Mouse (Mus musculus) stomach, embryonic 16.5 days (tissue): ENCODE data around the gene 4933428G20Rik. TPM values are rescaled to one million over a fixed set of nuclear protein-coding genes. Genes with fewer than 3 reads are reported as not detected.
A peak's percentile ranks its signal among the peaks of the same experiment; 100 is the strongest.

ENCODE experiments used
- ATAC-seq: fragments of 200-750 bp; cut with Nextera tagmentation; 2 replicates; pipeline ENCODE4 v1.8.0; 2017; ENCODE audit warnings: moderate number of reproducible peaks, moderate TSS enrichment; ENCODE audit not compliant: insufficient read depth, low FRiP score
- H3K27ac ChIP-seq: fragments of 300-500 bp; sonication (generic); 2 replicates; pipeline ENCODE4 v1.5.1; 2014; ENCODE audit warnings: low read length
- H3K27me3 ChIP-seq: fragments of 300-500 bp; sonication (generic); 2 replicates; pipeline ENCODE4 v1.6.1; 2014; ENCODE audit warnings: low read length, control low read depth, mixed read lengths; ENCODE audit not compliant: control insufficient read depth, insufficient read depth
- H3K36me3 ChIP-seq: fragments of 300-500 bp; sonication (generic); 2 replicates; pipeline ENCODE4 v1.6.1; 2014; ENCODE audit warnings: low read length; ENCODE audit not compliant: control insufficient read depth, insufficient read depth
- H3K4me1 ChIP-seq: fragments of 300-500 bp; sonication (generic); 2 replicates; pipeline ENCODE4 v1.6.1; 2014; ENCODE audit warnings: low read length, control low read depth, mixed read lengths; ENCODE audit not compliant: control insufficient read depth, insufficient read depth
- H3K4me2 ChIP-seq: fragments of 300-500 bp; sonication (generic); 2 replicates; pipeline ENCODE4 v1.6.1; 2014; ENCODE audit warnings: low read depth, low read length, mixed read lengths
- H3K4me3 ChIP-seq: fragments of 300-500 bp; sonication (generic); replicated peaks from 2 replicates; pipeline ENCODE4 v1.5.1; 2014; ENCODE audit warnings: mild to moderate bottlenecking, low read length
- H3K9ac ChIP-seq: fragments of 300-500 bp; sonication (generic); 2 replicates; pipeline ENCODE4 v1.6.1; 2014; ENCODE audit warnings: low read length
- H3K9me3 ChIP-seq: fragments of 300-500 bp; sonication (generic); replicated peaks from 2 replicates; pipeline ENCODE4 v1.6.1; 2016; ENCODE audit warnings: low read length, control low read depth; ENCODE audit not compliant: control insufficient read depth
- WGBS: fragments of 180-500 bp; shearing (Covaris S2); extraction: QIAGEN DNeasy Blood & Tissue Kit; methylation state at CpG from one replicate; pipeline ENCODE4 v1.1.7; 2014; 5-methylcytosine and 5-hydroxymethylcytosine counted together
- polyA plus RNA-seq: library from polyadenylated mRNA; unstranded; fragments of >200 nt; fragmentation: Nextera tagmentation; extraction: Ambion mirVana; gene quantifications from 2 replicates; pipeline ENCODE4 v1.2.1, GENCODE M21; 2015

Gene 4933428G20Rik
- polyA plus RNA-seq, 1 experiment from 2014 or later = 0.80 TPM

- Histone ChIP-seq H3K27ac (no peak overlapping the region), H3K9me3 (no peaks in the 10 kb centered on the region), H3K4me1 (no peaks in the 10 kb centered on the region), H3K9ac (no peak overlapping the region; the same call in 1 of the 2 replicates), H3K4me3 (0 out of 2 replicates have a peak overlapping the region, but pooled peaks have one; percentile 13), H3K4me2 (peak overlapping the region; percentile 33; the same call in 1 of the 2 replicates), H3K27me3 (peaks cover 21% of the 10 kb centered on the region), H3K36me3 (peaks cover 6% of the 10 kb centered on the region)
- ATAC-seq = no peak
- 41% methylated on average over 51 of the region's 51 CpGs for WGBS
Observed at GRCm38 (mm10) chr11:97500720-97501448, 744 bp upstream of the 4933428G20Rik start.

- Histone ChIP-seq H3K36me3 (peaks cover 18% of the 10 kb centered on the region), H3K4me2 (no peak overlapping the region), H3K9ac (no peak overlapping the region), H3K27ac (no peak overlapping the region), H3K4me1 (no peaks in the 10 kb centered on the region), H3K27me3 (peaks cover 21% of the 10 kb centered on the region), H3K4me3 (no peak overlapping the region), H3K9me3 (no peaks in the 10 kb centered on the region)
- WGBS = 80% methylated on average over 4 of the region's 4 CpGs
- ATAC-seq = no peak
Observed at GRCm38 (mm10) chr11:97497543-97497942, 2.6 kb downstream of the 4933428G20Rik start.

- no peaks in the 10 kb centered on the region for H3K9me3 ChIP-seq
- H3K4me3 ChIP-seq = no peak overlapping the region
- H3K4me1 ChIP-seq = no peaks in the 10 kb centered on the region
- 0 out of 2 replicates have a peak, but pooled peaks cover 8% of the 10 kb centered on the region for H3K27me3 ChIP-seq
- H3K27ac ChIP-seq = no peak overlapping the region
- peaks cover 20% of the 10 kb centered on the region for H3K36me3 ChIP-seq
- no peak overlapping the region for H3K9ac ChIP-seq
- no peak for ATAC-seq
- no peak overlapping the region for H3K4me2 ChIP-seq
- 86% methylated on average over 3 of the region's 3 CpGs for WGBS
Observed at GRCm38 (mm10) chr11:97492836-97493235, 7.3 kb downstream of the 4933428G20Rik start.

GRCm38 (mm10) chr11:97491640-97492039 is 8.5 kb downstream of the 4933428G20Rik start:
- Histone ChIP-seq H3K4me2 (no peak overlapping the region), H3K36me3 (peaks cover 20% of the 10 kb centered on the region), H3K9ac (no peak overlapping the region), H3K4me3 (no peak overlapping the region), H3K27me3 (no peaks in the 10 kb centered on the region), H3K9me3 (no peaks in the 10 kb centered on the region), H3K27ac (no peak overlapping the region), H3K4me1 (no peaks in the 10 kb centered on the region)
- 76% methylated on average over 10 of the region's 10 CpGs for WGBS
- ATAC-seq = no peak

- Histone ChIP-seq H3K27ac (no peak overlapping the region), H3K9ac (no peak overlapping the region), H3K36me3 (peaks cover 15% of the 10 kb centered on the region; the same call in 1 of the 2 replicates), H3K4me2 (no peak overlapping the region), H3K4me1 (no peaks in the 10 kb centered on the region), H3K4me3 (no peak overlapping the region), H3K27me3 (no peaks in the 10 kb centered on the region), H3K9me3 (no peaks in the 10 kb centered on the region)
- peak; percentile 45; the same call in 1 of the 2 replicates for ATAC-seq
- 38% methylated on average over 16 of the region's 16 CpGs for WGBS
Observed at GRCm38 (mm10) chr11:97489589-97490324, 10.4 kb downstream of the 4933428G20Rik start.

- Histone ChIP-seq H3K9ac (no peak overlapping the region), H3K27ac (no peak overlapping the region), H3K27me3 (no peaks in the 10 kb centered on the region), H3K4me1 (no peaks in the 10 kb centered on the region), H3K36me3 (peaks cover 9% of the 10 kb centered on the region; the same call in 1 of the 2 replicates), H3K4me3 (no peak overlapping the region), H3K9me3 (no peaks in the 10 kb centered on the region), H3K4me2 (no peak overlapping the region)
- no peak for ATAC-seq
- WGBS = 78% methylated on average over 3 of the region's 3 CpGs
Observed at GRCm38 (mm10) chr11:97487656-97488055, 12.5 kb downstream of the 4933428G20Rik start.

- ATAC-seq = no peak
- 79% methylated on average over 8 of the region's 8 CpGs for WGBS
- peaks cover 3% of the 10 kb centered on the region; the same call in 1 of the 2 replicates for H3K36me3 ChIP-seq
- no peaks in the 10 kb centered on the region for H3K9me3 ChIP-seq
- H3K27ac ChIP-seq = no peak overlapping the region
- H3K27me3 ChIP-seq = no peaks in the 10 kb centered on the region
- no peaks in the 10 kb centered on the region for H3K4me1 ChIP-seq
- no peak overlapping the region for H3K4me2 ChIP-seq
- no peak overlapping the region for H3K9ac ChIP-seq
- H3K4me3 ChIP-seq = no peak overlapping the region
Observed at GRCm38 (mm10) chr11:97485661-97486060, 14.5 kb downstream of the 4933428G20Rik start.

GRCm38 (mm10) chr11:97479824-97480223 is 20.3 kb downstream of the 4933428G20Rik start:
- WGBS = 71% methylated on average over 8 of the region's 8 CpGs

GRCm38 (mm10) chr11:97479085-97479484 is 21.1 kb downstream of the 4933428G20Rik start:
- Histone ChIP-seq H3K4me1 (peaks cover 4% of the 10 kb centered on the region; the same call in 1 of the 2 replicates), H3K9me3 (no peaks in the 10 kb centered on the region), H3K27ac (no peak overlapping the region), H3K4me3 (no peak overlapping the region), H3K36me3 (peaks cover 13% of the 10 kb centered on the region; the same call in 1 of the 2 replicates), H3K9ac (no peak overlapping the region), H3K27me3 (no peaks in the 10 kb centered on the region), H3K4me2 (no peak overlapping the region)
- ATAC-seq = no peak
- 85% methylated on average over 10 of the region's 10 CpGs for WGBS

More at GRCm38 (mm10) chr11:97479824-97480223, 20.3 kb downstream of the 4933428G20Rik start:
- no peak for ATAC-seq
- Histone ChIP-seq H3K9ac (no peak overlapping the region), H3K4me3 (no peak overlapping the region), H3K36me3 (peaks cover 15% of the 10 kb centered on the region), H3K4me1 (peaks cover 4% of the 10 kb centered on the region; the same call in 1 of the 2 replicates), H3K4me2 (no peak overlapping the region), H3K27me3 (no peaks in the 10 kb centered on the region), H3K9me3 (no peaks in the 10 kb centered on the region), H3K27ac (no peak overlapping the region)
